Mouse (Mus musculus) thymus, postnatal 14 days (tissue): ENCODE data around the gene Saysd1.

Experiments
- DNase-seq: peaks from one replicate; pipeline ENCODE4 v3.0.0; 2021

Gene Saysd1

GRCm38 (mm10) chr14:20103207-20103606 is 35.1 kb downstream of the Saysd1 start:
- no peak for DNase-seq

GRCm38 (mm10) chr14:20098061-20098460 is 40.3 kb downstream of the Saysd1 start:
- DNase-seq, result no peak

GRCm38 (mm10) chr14:20094942-20095341 is 43.4 kb downstream of the Saysd1 start:
- DNase-seq, result no peak

GRCm38 (mm10) chr14:20093493-20093892 is 44.8 kb downstream of the Saysd1 start:
- peak; percentile 47 for DNase-seq

- DNase-seq, result no peak
Observed at GRCm38 (mm10) chr14:20084335-20084734, 54.0 kb downstream of the Saysd1 start.

- peak; percentile 95 for DNase-seq
Observed at GRCm38 (mm10) chr14:20082536-20083325, 55.6 kb downstream of the Saysd1 start.

GRCm38 (mm10) chr14:20081937-20082533 is 56.3 kb downstream of the Saysd1 start:
- DNase-seq, result no peak

GRCm38 (mm10) chr14:20081084-20081483 is 57.2 kb downstream of the Saysd1 start:
- no peak for DNase-seq

GRCm38 (mm10) chr14:20077181-20077580 is 61.2 kb downstream of the Saysd1 start:
- DNase-seq, result no peak

- no peak for DNase-seq
Observed at GRCm38 (mm10) chr14:20075544-20075943, 62.8 kb downstream of the Saysd1 start.

- DNase-seq, result no peak
Observed at GRCm38 (mm10) chr14:20074759-20075158, 63.6 kb downstream of the Saysd1 start.

- DNase-seq, result no peak
Observed at GRCm38 (mm10) chr14:20070629-20071028, 67.7 kb downstream of the Saysd1 start.

- DNase-seq, result no peak
Observed at GRCm38 (mm10) chr14:20068365-20068764, 70.0 kb downstream of the Saysd1 start.

- DNase-seq, result peak; percentile 81
Observed at GRCm38 (mm10) chr14:20067293-20068074, 70.8 kb downstream of the Saysd1 start.

- no peak for DNase-seq
Observed at GRCm38 (mm10) chr14:20064771-20065170, 73.6 kb downstream of the Saysd1 start.

- no peak for DNase-seq
Observed at GRCm38 (mm10) chr14:20048481-20048835, 89.9 kb downstream of the Saysd1 start.

- DNase-seq, result no peak
Observed at GRCm38 (mm10) chr14:20047814-20048480, 90.4 kb downstream of the Saysd1 start.

- DNase-seq, result no peak
Observed at GRCm38 (mm10) chr14:20047291-20047690, 91.0 kb downstream of the Saysd1 start.

- DNase-seq, result no peak
Observed at GRCm38 (mm10) chr14:20044036-20044435, 94.3 kb downstream of the Saysd1 start.

- peak; percentile 61 for DNase-seq
Observed at GRCm38 (mm10) chr14:20041836-20042235, 96.5 kb downstream of the Saysd1 start.

- no peak for DNase-seq
Observed at GRCm38 (mm10) chr14:20040976-20041375, 97.4 kb downstream of the Saysd1 start.

GRCm38 (mm10) chr14:20039795-20040194 is 98.5 kb downstream of the Saysd1 start:
- DNase-seq, result no peak

- DNase-seq, result no peak
Observed at GRCm38 (mm10) chr14:20032738-20033116, 105.6 kb downstream of the Saysd1 start.
